Comparison of ENCODE assay signal across 18 mouse cellular contexts in genomic region chr10:69104143-69104882, GRCm38 (mm10). TPM values are rescaled to one million over a fixed set of nuclear protein-coding genes. Genes with fewer than 3 reads are reported as not detected.
DNase-seq lines count a peak whose midpoint lies in the region; ATAC-seq and TF ChIP-seq lines count a peak whose summit lies in the region.
"Had no signal": no experiment of that assay in that cellular context is flagged by ENCODE, and none has a peak within 500 bp of the region (broad histone marks: within the 10 kb centered on the region; RNA-seq: fewer than 3 reads in every experiment).

No protein-coding gene starts in this region.

- H3K36me3 ChIP-seq in heart, embryonic 10.5 days: no peaks in the 10 kb centered on the region
- no peaks in the 10 kb centered on the region for H3K36me3 ChIP-seq in liver, postnatal 0 days (replicated peaks; ENCODE audit: insufficient read depth, low read length)
- H3K36me3 ChIP-seq: embryonic facial prominence, embryonic 12.5 days; forebrain, embryonic 10.5 days; limb, embryonic 13.5 days; neural tube, embryonic 12.5 days had no signal

- H3K4me2 ChIP-seq in liver, postnatal 0 days (ENCODE audit: low read depth, low read length): peak overlapping the region; percentile 18; the same call in 1 of the 2 replicates
- H3K4me2 ChIP-seq: embryonic facial prominence, embryonic 12.5 days; limb, embryonic 13.5 days; neural tube, embryonic 12.5 days had no signal

- no peaks in the 10 kb centered on the region for H3K27me3 ChIP-seq in heart, embryonic 10.5 days (ENCODE audit: insufficient read depth, poor library complexity, severe bottlenecking)
- no peaks in the 10 kb centered on the region for H3K27me3 ChIP-seq in liver, postnatal 0 days (ENCODE audit: insufficient read depth, low read length)
- H3K27me3 ChIP-seq: embryonic facial prominence, embryonic 12.5 days; limb, embryonic 13.5 days; neural tube, embryonic 12.5 days had no signal

- peak; percentile 82 for TF ChIP-seq EP300 in liver, postnatal 0 days (IDR thresholded peaks at IDR 0.05; ENCODE audit: low read depth)

- H3K27ac ChIP-seq in heart, embryonic 10.5 days: no peak overlapping the region
- peak overlapping the region; percentile 81 for H3K27ac ChIP-seq in liver, postnatal 0 days (ENCODE audit: low read depth)
- H3K27ac ChIP-seq: embryonic facial prominence, embryonic 12.5 days; forebrain, embryonic 10.5 days; hindbrain, postnatal 0 days; limb, embryonic 13.5 days; neural tube, embryonic 12.5 days had no signal

- peak; percentile 5 to 7 for DNase-seq in heart, adult 18-20 months
- DNase-seq in heart, embryonic 10.5 days (ENCODE audit: low spot score): no peak
- DNase-seq in liver, postnatal 0 days: peak; percentile 51
- no peak for DNase-seq in liver
- no peak for DNase-seq in thymus, postnatal 14 days
- no peak for DNase-seq in kidney, adult 11 months
- DNase-seq: cerebellum, postnatal 25 days; gastrocnemius, postnatal 36 days; heart, postnatal 36 days; kidney, postnatal 10 days; right cerebral cortex, postnatal 14 days had no signal

- ATAC-seq in liver, postnatal 0 days: peak; percentile 98
- peak; percentile 89 for ATAC-seq in common myeloid progenitor, adult 5-6 weeks (replicated peaks; ENCODE audit: low read depth, poor library complexity, severe bottlenecking)
- ATAC-seq in megakaryocyte-erythroid progenitor cell, adult 5-6 weeks (replicated peaks; ENCODE audit: low FRiP score, low TSS enrichment, poor library complexity, severe bottlenecking): peak; percentile 58
- ATAC-seq: hindbrain, postnatal 0 days had no signal

- H3K9me3 ChIP-seq in heart, embryonic 10.5 days: no peaks in the 10 kb centered on the region
- H3K9me3 ChIP-seq in liver, postnatal 0 days (ENCODE audit: low read length): no peaks in the 10 kb centered on the region
- H3K9me3 ChIP-seq: embryonic facial prominence, embryonic 12.5 days; forebrain, embryonic 10.5 days; limb, embryonic 13.5 days; neural tube, embryonic 12.5 days had no signal

- WGBS in heart, embryonic 10.5 days: 80% methylated on average over 12 of the region's 12 CpGs
- 36% methylated on average over 12 of the region's 12 CpGs for WGBS in liver, postnatal 0 days (ENCODE audit: insufficient replicate concordance)

- TF ChIP-seq CTCF in liver, postnatal 0 days (IDR thresholded peaks at IDR 0.05; ENCODE audit: low read depth): no peak

- H3K4me3 ChIP-seq in heart, embryonic 10.5 days: no peak overlapping the region
- no peak overlapping the region for H3K4me3 ChIP-seq in liver, postnatal 0 days (ENCODE audit: low read depth, low read length)
- H3K4me3 ChIP-seq: embryonic facial prominence, embryonic 12.5 days; forebrain, embryonic 10.5 days; limb, embryonic 13.5 days; neural tube, embryonic 12.5 days had no signal

- H3K9ac ChIP-seq in liver, postnatal 0 days (replicated peaks): 0 out of 2 replicates have a peak overlapping the region, but pooled peaks have one; percentile 26
- H3K9ac ChIP-seq: embryonic facial prominence, embryonic 12.5 days; limb, embryonic 13.5 days; neural tube, embryonic 12.5 days had no signal

- no peaks in the 10 kb centered on the region for H3K4me1 ChIP-seq in heart, embryonic 10.5 days
- H3K4me1 ChIP-seq in liver, postnatal 0 days (ENCODE audit: insufficient read depth): no peaks in the 10 kb centered on the region; the same call in 1 of the 2 replicates
- H3K4me1 ChIP-seq: forebrain, embryonic 10.5 days; neural tube, embryonic 12.5 days had no signal

RNA-seq across cellular contexts. Expression of gene Rhobtb1, which starts 46.9 kb away (rescaled TPM):
- 100 to 1,000 TPM in 1 of 2 experiments, 10 to 100 TPM in 1; 98.0 to 172 TPM for total RNA-seq in heart, adult 18-20 months (2021)
- polyA plus RNA-seq in heart, embryonic 10.5 days (2016; fragmentation: Nextera tagmentation; extraction: Ambion mirVana): 26.6 and 28.4 TPM in 2 replicates
- polyA plus RNA-seq in liver, postnatal 0 days (2015; fragmentation: Nextera tagmentation; extraction: Ambion mirVana): 35.5 and 41.5 TPM in 2 replicates
- total RNA-seq in common myeloid progenitor, adult 5-6 weeks (2017): 1.1 and 2.2 TPM in 2 replicates
- 0.87 TPM in 1 of 2 replicates, not detected in the other for total RNA-seq in megakaryocyte-erythroid progenitor cell, adult 5-6 weeks (2014; fragmentation: Nextera tagmentation)
- total RNA-seq in megakaryocyte-erythroid progenitor cell, adult 5-6 weeks (2017): 0.30 and 4.1 TPM in 2 replicates

Comparison
In these comparisons a context has a peak if more than half of its experiments do, and no peak if none do; other contexts are left out.
1. DNase-seq: peak in heart, adult 18-20 months (2 of 2) and liver, postnatal 0 days (single experiment); none in heart, embryonic 10.5 days (single experiment), liver (single experiment), thymus, postnatal 14 days (single experiment) and kidney, adult 11 months (single experiment).
2. RNA of gene Rhobtb1, which starts 46.9 kb away (total RNA-seq): 98.0 to 172 TPM in heart, adult 18-20 months; 0.30 to 4.1 TPM in megakaryocyte-erythroid progenitor cell, adult 5-6 weeks and 1.1 to 2.2 TPM in common myeloid progenitor, adult 5-6 weeks; every median in the first group is over 10 times any median in the second.
3. Peak in every context shown above with its lines, with median percentiles within 50 percentile points of each other: ATAC-seq.